Mouse (Mus musculus): ENCODE data around the gene Taf9.

Gene Taf9

GRCm38 (mm10) chr13:100670181-100670741 is 18.9 kb downstream of the Taf9 start:
- DNase-seq = no peak

DNA sequence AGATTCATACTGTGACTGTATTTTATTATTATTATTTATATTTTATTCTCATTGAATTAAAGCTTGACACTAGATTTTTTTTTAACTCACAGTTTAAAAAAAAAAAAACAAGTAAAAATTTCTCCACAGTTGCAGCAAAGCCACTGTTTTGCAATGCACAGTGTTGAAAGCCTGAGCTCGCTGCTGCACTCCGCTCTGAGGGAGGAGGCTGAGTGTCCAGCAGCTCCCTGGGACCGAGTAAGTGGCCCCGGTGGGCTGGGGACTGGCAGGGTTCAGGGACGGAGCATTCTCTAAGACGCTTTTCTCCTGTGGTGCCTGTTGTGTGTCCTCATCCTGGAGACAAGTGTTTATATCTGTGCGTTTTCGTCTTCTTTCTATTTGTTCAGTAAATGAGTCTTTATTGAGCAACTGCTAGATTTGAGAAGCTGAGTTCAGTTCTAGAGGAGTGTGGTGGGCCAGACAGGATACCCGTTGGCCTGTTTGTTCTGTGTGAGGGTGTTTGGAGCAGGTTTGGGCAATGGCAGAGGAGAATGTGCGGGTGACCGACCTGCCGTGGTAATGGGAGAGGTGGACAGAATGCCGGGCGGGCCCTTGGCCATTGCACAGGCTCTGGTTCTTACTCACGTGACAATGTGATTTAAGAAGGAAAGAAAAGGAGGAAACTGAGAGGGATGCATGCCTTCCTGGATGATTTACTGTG is 24.7 kb downstream of the Taf9 start:
- no peak for DNase-seq

- no peak for DNase-seq
Measured at GRCm38 (mm10) chr13:100681615-100682014, 30.2 kb downstream of the Taf9 start.

DNA sequence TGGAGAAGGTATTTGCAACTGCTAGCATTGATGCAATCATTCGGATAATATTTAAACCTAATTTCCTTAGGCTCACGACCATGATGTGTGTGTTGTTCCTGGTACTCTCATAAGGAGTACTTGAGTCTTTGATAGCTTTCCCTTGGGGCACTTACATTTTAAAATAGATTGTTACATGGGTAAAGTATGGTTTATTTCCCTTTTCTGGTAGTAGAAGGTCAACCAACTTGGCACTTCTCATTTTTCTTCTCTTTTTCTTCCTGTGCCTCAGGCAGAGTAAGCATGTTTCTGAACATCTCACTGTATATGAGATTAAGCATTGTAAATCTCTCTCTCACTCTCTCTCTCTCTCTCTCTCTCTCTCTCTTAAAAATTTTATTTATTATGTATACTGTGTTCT is 31.5 kb downstream of the Taf9 start:
- DNase-seq = no peak

DNA sequence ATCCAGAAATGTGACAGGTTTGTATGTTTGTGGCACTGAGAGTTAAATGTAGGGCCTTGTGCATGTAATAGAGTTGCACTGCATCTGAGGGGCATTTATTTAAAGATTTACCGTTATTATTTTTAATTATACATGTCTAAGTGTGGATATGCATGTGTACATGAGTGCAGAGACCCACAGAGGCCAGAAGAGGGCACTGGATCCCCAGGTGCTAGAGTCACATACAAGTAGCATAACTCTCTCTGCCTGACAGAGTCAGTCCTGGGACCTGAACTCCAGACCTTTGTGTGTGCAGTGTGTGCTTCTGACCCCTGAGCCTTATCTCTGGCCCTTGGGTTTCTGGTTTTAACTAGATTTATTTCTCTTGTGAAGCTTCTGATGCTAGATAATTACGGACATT is 33.0 kb downstream of the Taf9 start:
- DNase-seq = no peak

- no peak for DNase-seq
Measured at GRCm38 (mm10) chr13:100687513-100687912, 36.1 kb downstream of the Taf9 start.

DNA sequence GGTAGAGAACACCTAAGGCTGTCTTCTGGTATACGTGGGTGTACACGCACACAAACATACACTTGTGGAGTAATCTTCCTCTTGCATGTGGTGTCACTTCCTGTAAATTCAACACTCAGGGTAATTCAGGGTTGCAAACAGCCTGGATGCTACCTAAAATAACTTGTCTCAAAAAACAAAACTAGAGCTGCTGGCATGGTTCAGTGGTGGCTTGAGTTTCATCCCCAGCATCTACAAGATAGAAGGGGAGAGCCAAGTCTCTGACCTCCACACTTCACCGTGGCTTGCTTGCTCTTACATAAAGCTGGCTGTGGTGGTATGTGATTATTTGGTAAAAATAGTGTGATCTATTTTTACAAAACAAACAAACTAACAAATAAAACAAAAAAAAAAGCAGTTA is 46.2 kb downstream of the Taf9 start:
- no peak for DNase-seq

- no peak for DNase-seq
Measured at GRCm38 (mm10) chr13:100698866-100699265, 47.5 kb downstream of the Taf9 start.

DNA sequence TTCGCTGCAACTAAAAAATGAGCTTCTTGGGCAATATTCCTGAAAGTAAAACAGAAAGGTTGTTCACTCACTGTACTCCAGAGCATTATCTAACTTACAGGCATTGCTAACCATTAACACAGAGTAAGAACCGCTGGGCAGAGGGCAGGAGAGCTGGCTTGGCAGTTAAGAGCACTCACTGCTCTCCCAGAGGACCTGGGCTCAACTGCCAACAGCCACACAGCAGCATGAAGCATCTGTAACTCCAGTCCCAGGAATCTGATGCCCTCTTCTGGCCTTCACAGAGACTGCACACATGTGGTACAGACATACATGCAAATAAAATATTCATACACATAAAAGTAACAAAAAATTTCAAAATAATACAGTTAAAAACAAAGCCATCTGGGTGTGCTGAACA is 52.1 kb downstream of the Taf9 start:
- no peak for DNase-seq

Measured in cerebellum, adult 9-10 months (tissue).